9 mouse cellular contexts compared by ENCODE assay signal in the genomic region with DNA sequence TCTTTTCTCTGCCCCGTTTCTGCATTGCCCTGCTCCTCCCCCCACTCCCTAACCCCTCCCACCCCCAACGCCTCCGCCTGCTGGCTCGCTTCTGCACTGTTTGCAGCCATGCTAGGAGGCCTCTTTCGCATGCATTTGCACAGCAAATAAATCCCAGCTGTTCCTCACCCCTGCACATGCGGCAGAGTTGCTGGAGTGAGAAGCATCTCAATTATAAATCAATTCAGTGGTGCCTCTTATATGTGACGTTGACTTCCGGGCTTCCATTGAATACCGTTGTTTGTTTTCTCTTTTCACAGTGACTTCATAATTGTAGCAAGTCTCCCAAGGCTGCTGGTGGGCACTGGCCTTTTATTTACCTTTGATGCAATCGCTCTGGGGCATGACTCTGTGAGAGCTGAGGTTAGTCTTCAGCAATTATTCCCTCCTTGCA.
DNase-seq lines count a peak whose midpoint lies in the region; ATAC-seq and TF ChIP-seq lines count a peak whose summit lies in the region.
"Had no signal": no experiment of that assay in that cellular context is flagged by ENCODE, and none has a peak within 500 bp of the region (broad histone marks: within the 10 kb centered on the region; RNA-seq: fewer than 3 reads in every experiment).

No protein-coding gene starts in this region.

- H3K27me3 ChIP-seq in hindbrain, embryonic 15.5 days: no peaks in the 10 kb centered on the region
- H3K27me3 ChIP-seq in liver, embryonic 12.5 days (replicated peaks): no peaks in the 10 kb centered on the region
- H3K27me3 ChIP-seq in neural tube, embryonic 11.5 days (ENCODE audit: control insufficient read depth, insufficient read depth, low read length): no peaks in the 10 kb centered on the region

- no peak overlapping the region for H3K4me3 ChIP-seq in layer of hippocampus, adult 2 months
- no peak overlapping the region for H3K4me3 ChIP-seq in hindbrain, embryonic 15.5 days
- no peak overlapping the region for H3K4me3 ChIP-seq in liver, embryonic 12.5 days
- H3K4me3 ChIP-seq in neural tube, embryonic 11.5 days (ENCODE audit: low read depth, low read length): no peak overlapping the region
- H3K4me3 ChIP-seq: myocyte had no signal

- ATAC-seq in hindbrain, embryonic 15.5 days (ENCODE audit: low FRiP score, low read depth): no peak; the same call in 1 of the 2 replicates
- ATAC-seq in liver, embryonic 12.5 days: no peak
- ATAC-seq in neural tube, embryonic 11.5 days (ENCODE audit: insufficient read depth, low FRiP score, low TSS enrichment): peak; percentile 74

- peak overlapping the region; percentile 32 for H3K4me2 ChIP-seq in hindbrain, embryonic 15.5 days
- peak overlapping the region; percentile 36 for H3K4me2 ChIP-seq in liver, embryonic 12.5 days
- H3K4me2 ChIP-seq in neural tube, embryonic 11.5 days (ENCODE audit: low read depth): no peak overlapping the region; the same call in 1 of the 2 replicates

- no peaks in the 10 kb centered on the region for H3K36me3 ChIP-seq in hindbrain, embryonic 15.5 days
- H3K36me3 ChIP-seq in liver, embryonic 12.5 days: no peaks in the 10 kb centered on the region
- H3K36me3 ChIP-seq in neural tube, embryonic 11.5 days (ENCODE audit: control insufficient read depth, insufficient read depth, low read length): no peaks in the 10 kb centered on the region

- WGBS in hindbrain, embryonic 15.5 days: under 1% methylated on average over 10 of the region's 10 CpGs
- 14% methylated on average over 10 of the region's 10 CpGs for WGBS in liver, embryonic 12.5 days (ENCODE audit: insufficient replicate concordance)
- WGBS in neural tube, embryonic 11.5 days: 2% methylated on average over 10 of the region's 10 CpGs

- H3K4me1 ChIP-seq in hindbrain, embryonic 15.5 days (replicated peaks): peaks cover 12% of the 10 kb centered on the region
- H3K4me1 ChIP-seq in liver, embryonic 12.5 days: no peaks in the 10 kb centered on the region
- peaks cover 3% of the 10 kb centered on the region; the same call in 1 of the 2 replicates for H3K4me1 ChIP-seq in neural tube, embryonic 11.5 days (ENCODE audit: control insufficient read depth, insufficient read depth, low read length)

- H3K27ac ChIP-seq in layer of hippocampus, adult 2 months: no peak overlapping the region
- H3K27ac ChIP-seq in hindbrain, embryonic 15.5 days (replicated peaks): no peak overlapping the region
- no peak overlapping the region for H3K27ac ChIP-seq in liver, embryonic 12.5 days
- no peak overlapping the region for H3K27ac ChIP-seq in neural tube, embryonic 11.5 days (ENCODE audit: low read depth, low read length)

- H3K9ac ChIP-seq in hindbrain, embryonic 15.5 days: 0 out of 2 replicates have a peak overlapping the region, but pooled peaks have one; percentile 3
- no peak overlapping the region for H3K9ac ChIP-seq in liver, embryonic 12.5 days
- no peak overlapping the region for H3K9ac ChIP-seq in neural tube, embryonic 11.5 days (ENCODE audit: low read length)

- no peaks in the 10 kb centered on the region for H3K9me3 ChIP-seq in hindbrain, embryonic 15.5 days
- H3K9me3 ChIP-seq in liver, embryonic 12.5 days (replicated peaks): no peaks in the 10 kb centered on the region; the same call in 1 of the 2 replicates
- H3K9me3 ChIP-seq in neural tube, embryonic 11.5 days (ENCODE audit: control insufficient read depth, low read length): no peaks in the 10 kb centered on the region

- peak; percentile 32 for TF ChIP-seq CTCF in layer of hippocampus, adult 2 months (conservative IDR thresholded peaks at IDR 0.05)

- DNase-seq in layer of hippocampus, adult 2 months (ENCODE audit: low spot score in 2 of 2): no peak
- no peak for DNase-seq in layer of hippocampus, adult 11-12 months (ENCODE audit: low spot score)
- peak; percentile 69 for DNase-seq in embryo, embryonic 9.5 days (ENCODE audit: extremely low spot score)
- peak; percentile 72 for DNase-seq in neural tube, embryonic 11.5 days (ENCODE audit: low spot score)
- no peak for DNase-seq in adipocyte (ENCODE audit: low spot score)
- DNase-seq in layer of hippocampus, adult 18-20 months (ENCODE audit: low spot score in 2 of 2): no peak

Comparison
In these comparisons a context has a peak if more than half of its experiments do, and no peak if none do; other contexts are left out.
1. DNase-seq: peak in embryo, embryonic 9.5 days (single experiment) and neural tube, embryonic 11.5 days (single experiment); none in layer of hippocampus, adult 2 months (0 of 2), layer of hippocampus, adult 11-12 months (single experiment), adipocyte (single experiment) and layer of hippocampus, adult 18-20 months (0 of 2).